ENCODE assay signal across 8 mouse cellular contexts in the genomic region with DNA sequence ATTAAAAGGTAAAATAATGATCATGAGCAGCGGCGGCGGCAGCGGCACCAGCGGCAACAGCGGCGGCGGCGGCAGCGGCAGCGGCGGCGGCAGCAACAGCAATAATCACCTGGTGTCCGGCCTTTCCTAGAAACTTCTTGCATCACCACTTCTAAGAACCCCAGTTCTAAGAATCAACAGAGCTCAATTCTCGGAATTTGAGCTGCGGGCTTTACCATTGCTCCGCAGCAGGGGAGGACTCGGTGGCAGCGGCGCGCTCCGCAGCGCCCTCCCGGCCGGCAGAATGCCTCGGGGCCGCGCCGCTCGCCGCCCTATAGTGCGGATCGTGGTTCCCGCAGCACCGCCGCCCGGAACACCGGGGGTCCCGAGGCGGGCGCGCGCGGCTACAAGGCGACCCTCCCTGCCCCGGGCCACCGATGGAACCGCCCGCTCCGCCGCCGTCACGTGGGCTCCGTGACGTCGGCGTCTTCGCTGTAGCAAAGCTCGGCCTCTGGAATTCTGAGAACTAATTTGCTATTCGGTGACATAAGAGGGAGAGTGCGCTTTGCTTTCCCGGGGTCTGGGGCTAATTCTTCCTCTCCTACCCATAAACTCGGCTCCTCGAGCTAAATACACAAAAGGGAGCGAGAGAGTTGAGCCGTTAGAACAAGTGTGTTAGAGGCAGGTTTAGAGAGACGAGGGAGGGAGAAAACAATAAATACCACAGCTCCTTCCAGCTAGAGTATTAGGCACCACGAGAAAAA. TPM values are rescaled to one million over a fixed set of nuclear protein-coding genes. Genes with fewer than 3 reads are reported as not detected.
DNase-seq lines count a peak whose midpoint lies in the region; TF ChIP-seq lines count a peak whose summit lies in the region.

A gene (plus strand): TSS at position 17 of the 743 bp plus-strand sequence.
A gene (minus strand): TSS at position 387 of the 743 bp plus-strand sequence.

- peak within 1 kb of the TSS; percentile 78 for H3K4me3 ChIP-seq in left cerebral cortex, adult 2 months
- peak within 1 kb of the TSS; percentile 83 for H3K4me3 ChIP-seq in macrophage (ENCODE audit: inconsistent target)

- peak within 1 kb of the TSS; percentile 100 for H3K27ac ChIP-seq in left cerebral cortex, adult 2 months
- H3K27ac ChIP-seq in macrophage: peak within 1 kb of the TSS; percentile 84

- H3K36me3 ChIP-seq in macrophage (ENCODE audit: inconsistent target): no peaks in the 10 kb centered on the region

- DNase-seq in ZHBTc4 (ENCODE audit: low read depth, low spot score): peak; percentile 94
- DNase-seq in cerebellum, postnatal 4 days (ENCODE audit: low spot score in 2 of 2): peak; percentile 72 to 78
- DNase-seq in gastrocnemius, adult 8-10 months (ENCODE audit: low spot score in 2 of 2): peak; percentile 81 to 85
- DNase-seq in hindlimb bud, embryonic 11.5 days (ENCODE audit: extremely low spot score, low read depth, low spot score): peak; percentile 86
- peak; percentile 82 to 84 for DNase-seq in left cerebral cortex, adult 2 months (ENCODE audit: extremely low spot score in 1 of 2, low spot score in 2 of 2)
- DNase-seq in retina, postnatal 7 days (ENCODE audit: low read depth, low spot score): peak; percentile 76
- DNase-seq in urinary bladder, adult 18-20 months (ENCODE audit: low spot score in 2 of 2): peak; percentile 76 to 79

- TF ChIP-seq CTCF in left cerebral cortex, adult 2 months (IDR thresholded peaks at IDR 0.05): no peak; the same call in 1 of the 2 replicates

- intact Hi-C loops in left cerebral cortex, adult 2 months (cut with DNase I): loop anchor here (1.0 to 5.0 kb wide), 7 partner anchors 294 to 1071 kb away; a partner anchor contains a TSS

- whole genome bisulfite sequencing in macrophage (ENCODE audit: missing documents): under 1% methylated on average over 68 of the region's 68 CpGs

- H3K79me2 ChIP-seq in macrophage (ENCODE audit: inconsistent target): peaks cover 33% of the 10 kb centered on the region

RNA-seq across cellular contexts. Expression of the first gene that starts in this region (rescaled TPM):
- total RNA-seq in gastrocnemius, adult 8-10 months (2022): not detected
- not detected for total RNA-seq in left cerebral cortex, adult 2 months (2021)
- not detected for total RNA-seq in macrophage (2018; cell fraction: chromatin; rRNA removed)
- not detected for total RNA-seq in macrophage (2018; cell fraction: cytosol; rRNA removed)
- not detected for total RNA-seq in macrophage (2018; cell fraction: nucleus; rRNA removed)
- polyA plus RNA-seq in macrophage (2018): not detected in 3 replicates

RNA-seq across cellular contexts. Expression of the second gene that starts in this region (rescaled TPM):
- 10 to 100 TPM; 43.6 to 72.2 (median 55.8) TPM for total RNA-seq in gastrocnemius, adult 8-10 months (2022)
- 10 to 100 TPM; 30.8 to 36.8 TPM for total RNA-seq in left cerebral cortex, adult 2 months (2021)
- total RNA-seq in macrophage (2018; cell fraction: chromatin; rRNA removed): 100 to 1,000 TPM in 6 of 26 experiments, 10 to 100 TPM in 20; 33.1 to 151 (median 74.7) TPM
- total RNA-seq in macrophage (2018; cell fraction: cytosol; rRNA removed): 10 to 100 TPM; 21.2 to 66.1 (median 30.9) TPM
- 100 to 1,000 TPM in 8 of 26 experiments, 10 to 100 TPM in 18; 32.3 to 131 (median 80.4) TPM for total RNA-seq in macrophage (2018; cell fraction: nucleus; rRNA removed)
- polyA plus RNA-seq in macrophage (2018): 17.7 to 34.4 TPM (median 23.6 TPM) in 3 replicates

Comparison
In these comparisons a context has a peak if more than half of its experiments do, and no peak if none do; other contexts are left out.
1. Peak in every context shown above with its lines: DNase-seq, H3K4me3 ChIP-seq and H3K27ac ChIP-seq.